Comparison of ENCODE assay signal across 28 mouse cellular contexts in the genomic region with DNA sequence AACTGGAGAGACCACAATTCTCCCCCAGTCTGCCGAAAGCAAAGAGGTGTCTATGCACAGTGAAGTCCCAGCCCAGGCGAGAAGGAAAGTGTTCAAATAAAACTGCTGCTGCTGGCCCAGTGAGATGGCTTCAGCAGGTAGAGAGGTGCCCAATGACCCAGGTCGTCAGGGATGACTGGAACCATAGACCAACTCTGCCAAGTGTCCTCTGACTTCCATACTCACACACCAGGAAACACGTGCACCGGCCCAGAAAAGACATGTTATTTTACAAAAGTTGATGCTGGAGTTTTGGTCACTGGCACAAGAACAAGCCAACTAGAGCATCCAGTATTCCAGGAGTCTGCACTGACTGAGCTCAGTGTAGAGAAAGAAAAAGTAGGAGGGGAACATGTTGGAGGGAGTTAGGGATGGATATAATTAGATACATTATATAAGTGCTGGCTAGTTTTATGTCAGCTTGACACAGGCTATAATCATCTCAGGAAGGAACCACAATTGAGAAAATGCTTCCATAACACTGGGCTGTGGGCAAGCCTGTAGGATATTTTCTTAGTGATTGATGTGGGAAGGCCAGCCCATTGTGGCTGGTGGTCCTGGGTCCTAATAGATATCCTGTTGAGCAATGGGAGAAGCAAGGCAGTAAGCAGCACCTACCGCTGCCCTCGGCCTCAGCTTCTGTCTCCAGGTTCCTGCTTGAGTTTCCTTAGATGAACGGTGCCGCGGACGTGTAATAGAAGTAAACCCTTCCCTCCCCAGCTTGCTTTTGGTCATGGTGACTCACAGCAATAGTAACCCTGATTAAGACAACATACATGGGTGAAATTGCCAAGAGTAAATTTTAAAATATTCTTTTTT. TPM values are rescaled to one million over a fixed set of nuclear protein-coding genes. Genes with fewer than 3 reads are reported as not detected.
DNase-seq lines count a peak whose midpoint lies in the region; ATAC-seq and TF ChIP-seq lines count a peak whose summit lies in the region.
"Had no signal": no experiment of that assay in that cellular context is flagged by ENCODE, and none has a peak within 500 bp of the region (broad histone marks: within the 10 kb centered on the region; RNA-seq: fewer than 3 reads in every experiment).

No protein-coding gene starts in this region.

- no peak for ATAC-seq in kidney, embryonic 16.5 days (ENCODE audit: low FRiP score, low TSS enrichment)
- ATAC-seq in megakaryocyte-erythroid progenitor cell, adult 5-6 weeks (replicated peaks; ENCODE audit: low FRiP score, low TSS enrichment, poor library complexity, severe bottlenecking), result no peak
- ATAC-seq: forebrain, embryonic 15.5 days; inflammation-experienced regulatory T-cells, adult 6 months; Patski had no signal

- no peak overlapping the region for H3K27ac ChIP-seq in kidney, embryonic 16.5 days (ENCODE audit: low read length)
- peak overlapping the region; percentile 94 for H3K27ac ChIP-seq in left cerebral cortex, adult 2 months
- H3K27ac ChIP-seq in cortical plate, adult 2 months (ENCODE audit: insufficient read depth, low read length), result 0 out of 2 replicates have a peak overlapping the region, but pooled peaks have one; percentile 33
- H3K27ac ChIP-seq: embryonic facial prominence, embryonic 13.5 days; forebrain, embryonic 15.5 days; heart, embryonic 15.5 days; hindbrain, embryonic 14.5 days; midbrain, embryonic 12.5 days had no signal

- TF ChIP-seq CTCF in left cerebral cortex, adult 2 months (IDR thresholded peaks at IDR 0.05), result no peak
- TF ChIP-seq CTCF in cortical plate, adult 2 months (IDR thresholded peaks at IDR 0.05; ENCODE audit: extremely low read depth, insufficient read depth, low read length), result no peak

- no peak overlapping the region for H3K4me3 ChIP-seq in kidney, embryonic 16.5 days (ENCODE audit: low read length)
- H3K4me3 ChIP-seq in left cerebral cortex, adult 2 months, result peak overlapping the region; percentile 3; the same call in 1 of the 2 replicates
- no peak overlapping the region for H3K4me3 ChIP-seq in cortical plate, adult 2 months (ENCODE audit: insufficient read depth, low read length)
- H3K4me3 ChIP-seq: embryonic facial prominence, embryonic 13.5 days; forebrain, embryonic 15.5 days; heart, embryonic 15.5 days; midbrain, embryonic 12.5 days had no signal

- H3K4me1 ChIP-seq in kidney, embryonic 16.5 days (ENCODE audit: insufficient read depth, low read length), result no peaks in the 10 kb centered on the region; the same call in 1 of the 2 replicates
- H3K4me1 ChIP-seq in cortical plate, adult 2 months (ENCODE audit: control insufficient read depth, insufficient read depth, low read length), result peaks cover 3% of the 10 kb centered on the region
- H3K4me1 ChIP-seq: forebrain, embryonic 15.5 days had no signal

- no peak overlapping the region for H3K4me2 ChIP-seq in kidney, embryonic 16.5 days (replicated peaks; ENCODE audit: low read depth, low read length)
- H3K4me2 ChIP-seq: embryonic facial prominence, embryonic 13.5 days; forebrain, embryonic 15.5 days; heart, embryonic 15.5 days; hindbrain, embryonic 14.5 days; liver, embryonic 11.5 days; midbrain, embryonic 12.5 days had no signal

- H3K36me3 ChIP-seq in kidney, embryonic 16.5 days (ENCODE audit: insufficient read depth, low read length), result peaks cover 16% of the 10 kb centered on the region

- 75% methylated on average over 11 of the region's 11 CpGs for WGBS in kidney, embryonic 16.5 days

- H3K9me3 ChIP-seq in kidney, embryonic 16.5 days (ENCODE audit: low read length), result no peaks in the 10 kb centered on the region
- H3K9me3 ChIP-seq: embryonic facial prominence, embryonic 13.5 days; forebrain, embryonic 15.5 days; G1E; heart, embryonic 15.5 days; midbrain, embryonic 12.5 days had no signal

- peak; percentile 54 for DNase-seq in kidney, adult 11 months
- no peak for DNase-seq in left cerebral cortex, adult 2 months (ENCODE audit: extremely low spot score in 1 of 2, low spot score in 2 of 2)
- no peak for DNase-seq in left cerebral cortex, postnatal 4 days
- DNase-seq in kidney, postnatal 36 days, result peak; percentile 58 to 65
- no peak for DNase-seq in urinary bladder, adult 18-20 months (ENCODE audit: low spot score in 2 of 2)
- DNase-seq: adrenal gland, adult 2 months; B cell, adult 2 months; cerebellum, adult 11-12 months; cerebellum, postnatal 10 days; gastrocnemius, postnatal 36 days; heart, postnatal 36 days; lung, adult 18-20 months; lung, postnatal 10 days; right cerebral cortex, postnatal 4 days; thymus, postnatal 36 days had no signal

- H3K27me3 ChIP-seq in kidney, embryonic 16.5 days (ENCODE audit: insufficient read depth, low read length), result no peaks in the 10 kb centered on the region
- H3K27me3 ChIP-seq: CH12.LX; embryonic facial prominence, embryonic 13.5 days; forebrain, embryonic 15.5 days; heart, embryonic 15.5 days; Patski had no signal

- 0 out of 2 replicates have a peak, but pooled peaks have one; percentile 23 for TF ChIP-seq POLR2A in cortical plate, adult 2 months (IDR thresholded peaks at IDR 0.05; ENCODE audit: extremely low read depth, insufficient read depth, low read length)

- intact Hi-C loops in left cerebral cortex, adult 2 months (cut with DNase I), result no loop called here
- intact Hi-C loops in left cerebral cortex, postnatal 4 days (cut with DNase I), result no loop called here

- H3K9ac ChIP-seq in kidney, embryonic 16.5 days (replicated peaks; ENCODE audit: low read length), result no peak overlapping the region
- H3K9ac ChIP-seq: embryonic facial prominence, embryonic 13.5 days; forebrain, embryonic 15.5 days; heart, embryonic 15.5 days; hindbrain, embryonic 14.5 days; midbrain, embryonic 12.5 days had no signal

RNA-seq across cellular contexts. Expression of a gene that starts 5.5 kb away (rescaled TPM):
- polyA plus RNA-seq in kidney, embryonic 16.5 days (2015; fragmentation: Nextera tagmentation; extraction: Ambion mirVana), result 4.6 and 4.9 TPM in 2 replicates
- total RNA-seq in left cerebral cortex, adult 2 months (2021), result 10 to 100 TPM; 62.3 to 66.2 TPM
- total RNA-seq in left cerebral cortex, postnatal 4 days (2021), result 10 to 100 TPM; 34.4 to 35.3 TPM
- 22.9 and 24.3 TPM in 2 replicates for polyA plus RNA-seq in cortical plate, adult 2 months (2012; rRNA removed)
- total RNA-seq in megakaryocyte-erythroid progenitor cell, adult 5-6 weeks (2014; fragmentation: Nextera tagmentation), result 21.0 and 31.0 TPM in 2 replicates
- 20.2 and 22.7 TPM in 2 replicates for total RNA-seq in megakaryocyte-erythroid progenitor cell, adult 5-6 weeks (2017)

RNA-seq across cellular contexts. Expression of a gene that starts 7.5 kb away (rescaled TPM):
- polyA plus RNA-seq in kidney, embryonic 16.5 days (2015; fragmentation: Nextera tagmentation; extraction: Ambion mirVana), result 7.8 and 8.2 TPM in 2 replicates
- total RNA-seq in left cerebral cortex, adult 2 months (2021), result 1 to 10 TPM; 5.3 to 6.4 TPM
- 10 to 100 TPM in 1 of 2 experiments, 1 to 10 TPM in 1; 7.7 to 12.1 TPM for total RNA-seq in left cerebral cortex, postnatal 4 days (2021)
- polyA plus RNA-seq in cortical plate, adult 2 months (2012; rRNA removed), result 6.9 and 8.6 TPM in 2 replicates
- 1.6 and 5.0 TPM in 2 replicates for total RNA-seq in megakaryocyte-erythroid progenitor cell, adult 5-6 weeks (2014; fragmentation: Nextera tagmentation)
- total RNA-seq in megakaryocyte-erythroid progenitor cell, adult 5-6 weeks (2017), result 2.4 and 3.1 TPM in 2 replicates

Comparison
In these comparisons a context has a peak if more than half of its experiments do, and no peak if none do; other contexts are left out.
1. DNase-seq: peak in kidney, adult 11 months (single experiment) and kidney, postnatal 36 days (2 of 2); none in left cerebral cortex, adult 2 months (0 of 2), left cerebral cortex, postnatal 4 days (single experiment) and urinary bladder, adult 18-20 months (0 of 2).